Mouse (Mus musculus) lung, embryonic 14.5 days (tissue): ENCODE measurements around the gene Xylt1. TPM values are rescaled to one million over a fixed set of nuclear protein-coding genes. Genes with fewer than 3 reads are reported as not detected.

Experiments used
- ATAC-seq: fragments of 200-750 bp; cut with Nextera tagmentation; 2 replicates; pipeline ENCODE4 v1.8.0; 2017; ENCODE audit warnings: mild to moderate bottlenecking, moderate TSS enrichment, moderate library complexity; ENCODE audit not compliant: insufficient read depth
- DNase-seq: peaks from one replicate; pipeline ENCODE4 v3.0.0-alpha.2; 2015
- H3K27ac ChIP-seq: fragments of 300-500 bp; sonication (generic); 2 replicates; pipeline ENCODE4 v1.5.1; 2014; ENCODE audit warnings: low read depth, mild to moderate bottlenecking, moderate library complexity
- H3K27me3 ChIP-seq: fragments of 300-500 bp; sonication (generic); 2 replicates; pipeline ENCODE4 v1.6.1; 2014; ENCODE audit warnings: low read length, control low read depth; ENCODE audit not compliant: insufficient read depth
- H3K36me3 ChIP-seq: fragments of 300-500 bp; sonication (generic); 2 replicates; pipeline ENCODE4 v1.6.1; 2014; ENCODE audit warnings: control low read depth; ENCODE audit not compliant: insufficient read depth
- H3K4me1 ChIP-seq: fragments of 300-500 bp; sonication (generic); 2 replicates; pipeline ENCODE4 v1.6.1; 2014; ENCODE audit warnings: antibody characterized with exemption, control low read depth; ENCODE audit not compliant: insufficient read depth
- H3K4me2 ChIP-seq: fragments of 300-500 bp; sonication (generic); 2 replicates; pipeline ENCODE4 v1.6.1; 2014; ENCODE audit warnings: mild to moderate bottlenecking
- H3K4me3 ChIP-seq: fragments of 300-500 bp; sonication (generic); 2 replicates; pipeline ENCODE4 v1.5.1; 2014; ENCODE audit warnings: low read depth, low read length
- H3K9ac ChIP-seq: fragments of 300-500 bp; sonication (generic); 2 replicates; pipeline ENCODE4 v1.6.1; 2014
- H3K9me3 ChIP-seq: fragments of 300-500 bp; sonication (generic); 2 replicates; pipeline ENCODE4 v1.6.1; 2016; ENCODE audit warnings: low read depth, low read length, control low read depth
- CTCF ChIP-seq: IDR thresholded peaks from 2 replicates; pipeline ENCODE4 v1.5.1; 2016; ENCODE audit warnings: antibody characterized with exemption, low read depth
- WGBS: fragments of 180-500 bp; shearing (Covaris S2); extraction: QIAGEN DNeasy Blood & Tissue Kit; methylation state at CpG from one replicate; pipeline ENCODE4 v1.1.7; 2014; 5-methylcytosine and 5-hydroxymethylcytosine counted together
- polyA plus RNA-seq: library from polyadenylated mRNA; unstranded; fragments of >200 nt; fragmentation: Nextera tagmentation; extraction: Ambion mirVana; gene quantifications from 2 replicates; pipeline ENCODE4 v1.2.1, GENCODE M21; 2014

The Xylt1 gene
- polyA plus RNA-seq, 1 experiment from 2014 or later, result 1.0 TPM

DNA sequence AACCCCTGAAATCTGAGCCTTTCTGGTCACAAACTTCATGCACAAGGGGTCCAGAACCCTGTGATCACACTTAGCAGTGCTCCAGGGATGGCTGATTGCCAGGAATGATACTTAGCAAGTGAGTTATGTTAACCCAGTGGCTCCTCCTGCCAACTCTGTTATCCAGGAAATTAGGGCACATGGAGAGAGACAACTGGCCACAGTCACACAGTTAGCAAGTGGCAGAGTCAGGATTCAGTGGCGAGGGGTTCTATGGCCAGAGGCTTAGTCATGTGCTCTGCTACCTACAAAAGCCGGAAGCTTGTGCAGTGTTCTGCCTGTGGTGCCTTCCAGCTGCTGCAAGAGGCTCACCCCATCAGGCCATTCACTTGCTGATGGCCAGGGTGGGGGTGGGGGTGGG, 175.0 kb downstream of the Xylt1 start:
- Histone ChIP-seq H3K27ac (no peak overlapping the region), H3K4me3 (no peak overlapping the region), H3K4me2 (no peak overlapping the region), H3K4me1 (peaks cover 5% of the 10 kb centered on the region; the same call in 1 of the 2 replicates), H3K36me3 (no peaks in the 10 kb centered on the region), H3K9me3 (no peaks in the 10 kb centered on the region), H3K27me3 (no peaks in the 10 kb centered on the region), H3K9ac (no peak overlapping the region)
- peak; percentile 63 for ATAC-seq
- peak; percentile 70 for DNase-seq
- TF ChIP-seq CTCF, result no peak
- WGBS, result 27% methylated on average over 2 of the region's 2 CpGs

DNA sequence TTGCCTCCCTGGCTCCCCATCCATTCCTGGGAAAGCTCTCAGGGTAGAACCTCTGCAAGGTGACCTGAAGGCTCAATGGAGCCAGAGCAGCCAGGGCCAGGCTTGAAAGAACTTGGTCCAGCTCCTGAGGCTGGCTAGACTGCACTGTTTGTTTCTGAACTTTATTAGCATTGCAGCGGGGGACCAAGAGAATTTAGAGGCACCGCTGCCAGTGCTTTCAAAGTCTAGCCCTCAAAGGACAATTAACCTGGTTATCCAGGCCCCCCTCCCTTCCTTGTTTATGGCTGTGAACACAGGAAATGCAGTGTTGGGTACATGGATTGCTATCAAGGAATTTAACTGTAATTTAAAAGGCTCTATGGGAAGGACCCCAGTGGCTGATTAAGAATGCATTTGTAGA, 177.4 kb downstream of the Xylt1 start:
- ATAC-seq, result no peak

DNA sequence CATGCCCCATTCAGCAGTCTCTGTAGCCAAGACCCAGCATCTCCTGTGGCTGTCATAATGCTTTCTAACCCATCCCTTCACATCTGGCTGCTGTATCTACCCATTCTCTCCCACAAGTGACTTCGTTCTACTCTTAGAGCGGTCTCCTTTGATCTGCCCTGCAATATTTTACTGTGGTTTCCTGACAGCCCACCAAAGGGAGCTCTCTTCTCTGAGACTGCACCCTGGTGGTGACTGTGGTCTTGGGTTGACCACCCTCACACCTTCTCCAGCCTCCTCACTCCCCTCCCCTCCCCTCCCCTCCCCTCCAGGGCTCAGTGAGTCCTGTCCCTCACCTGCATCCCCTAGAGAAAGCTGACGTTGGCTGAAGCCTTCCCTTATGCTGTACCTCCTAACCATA, 178.3 kb downstream of the Xylt1 start:
- DNase-seq (no peak), ATAC-seq (no peak)
- Histone ChIP-seq H3K36me3 (no peaks in the 10 kb centered on the region), H3K4me2 (no peak overlapping the region), H3K4me1 (peaks cover 5% of the 10 kb centered on the region; the same call in 1 of the 2 replicates), H3K27me3 (no peaks in the 10 kb centered on the region), H3K4me3 (no peak overlapping the region), H3K9ac (no peak overlapping the region), H3K27ac (no peak overlapping the region), H3K9me3 (no peaks in the 10 kb centered on the region)
- WGBS, result 73% methylated on average over 3 of the region's 3 CpGs
- TF ChIP-seq CTCF, result no peak

More for the DNA sequence above, 177.4 kb downstream of the Xylt1 start:
- Histone ChIP-seq H3K4me2 (no peak overlapping the region), H3K4me3 (no peak overlapping the region), H3K9me3 (no peaks in the 10 kb centered on the region), H3K36me3 (no peaks in the 10 kb centered on the region), H3K4me1 (peaks cover 5% of the 10 kb centered on the region; the same call in 1 of the 2 replicates), H3K27me3 (no peaks in the 10 kb centered on the region), H3K9ac (no peak overlapping the region), H3K27ac (no peak overlapping the region)
- no peak for TF ChIP-seq CTCF
- 74% methylated on average over 2 of the region's 2 CpGs for WGBS
- DNase-seq, result no peak

DNA sequence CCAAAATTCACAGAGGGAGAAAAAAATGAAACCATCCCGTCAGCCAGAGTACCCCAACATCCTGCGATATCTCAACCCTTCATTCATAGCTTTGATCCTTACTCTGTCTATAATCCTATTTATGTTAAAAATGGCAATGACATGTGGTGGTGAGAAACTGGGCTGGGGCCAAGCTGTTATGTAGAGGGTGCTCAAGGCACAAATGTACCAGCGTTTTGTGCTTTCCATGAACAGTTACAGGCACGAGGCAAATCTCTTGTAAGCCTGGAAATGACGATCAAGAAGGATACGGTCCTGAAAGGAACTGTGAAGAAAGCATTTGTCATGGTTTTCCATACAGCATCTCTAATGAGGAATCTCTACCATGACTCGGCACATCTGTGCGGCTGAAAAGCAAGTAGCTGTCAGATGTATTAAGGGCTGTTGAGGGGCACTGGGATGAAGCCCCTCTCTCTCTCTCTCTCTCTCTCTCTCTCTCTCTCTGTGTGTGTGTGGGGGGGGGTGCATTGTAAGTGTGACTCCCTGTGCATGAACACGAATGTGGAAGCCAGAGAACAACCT, 183.2 kb downstream of the Xylt1 start:
- H3K4me1 ChIP-seq, result no peaks in the 10 kb centered on the region
- H3K4me3 ChIP-seq, result no peak overlapping the region
- no peaks in the 10 kb centered on the region for H3K36me3 ChIP-seq
- no peaks in the 10 kb centered on the region for H3K9me3 ChIP-seq
- no peak overlapping the region for H3K27ac ChIP-seq
- H3K4me2 ChIP-seq, result no peak overlapping the region
- ATAC-seq (no peak), DNase-seq (no peak)
- no peaks in the 10 kb centered on the region for H3K27me3 ChIP-seq
- 66% methylated on average over 9 of the region's 9 CpGs for WGBS
- no peak overlapping the region for H3K9ac ChIP-seq
- no peak for TF ChIP-seq CTCF

DNA sequence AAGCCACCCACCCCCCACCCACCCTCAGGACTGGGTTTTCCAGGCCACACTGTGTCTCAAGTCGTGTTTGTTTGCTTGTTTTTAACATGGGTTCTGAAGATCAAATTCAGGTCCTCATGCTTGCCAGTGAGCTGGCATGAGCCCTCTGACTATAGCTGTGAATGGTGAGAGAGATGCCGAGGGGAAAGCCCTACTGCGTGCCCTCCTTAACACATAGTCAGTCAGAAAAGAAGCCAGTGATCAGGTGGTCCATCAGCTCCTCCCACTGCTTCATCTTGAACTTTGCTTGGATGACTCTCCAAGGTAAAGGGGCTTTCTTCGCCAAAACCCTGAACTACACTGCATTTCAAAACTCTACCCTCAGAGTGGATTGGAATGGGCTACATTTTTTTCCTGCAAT, 183.8 kb downstream of the Xylt1 start:
- Histone ChIP-seq H3K4me3 (no peak overlapping the region), H3K4me1 (no peaks in the 10 kb centered on the region), H3K36me3 (no peaks in the 10 kb centered on the region), H3K9me3 (no peaks in the 10 kb centered on the region), H3K27me3 (no peaks in the 10 kb centered on the region), H3K9ac (no peak overlapping the region), H3K4me2 (no peak overlapping the region), H3K27ac (no peak overlapping the region)
- ATAC-seq (no peak), DNase-seq (no peak)
- WGBS, result 76% methylated on average over 4 of the region's 4 CpGs
- TF ChIP-seq CTCF, result no peak

DNA sequence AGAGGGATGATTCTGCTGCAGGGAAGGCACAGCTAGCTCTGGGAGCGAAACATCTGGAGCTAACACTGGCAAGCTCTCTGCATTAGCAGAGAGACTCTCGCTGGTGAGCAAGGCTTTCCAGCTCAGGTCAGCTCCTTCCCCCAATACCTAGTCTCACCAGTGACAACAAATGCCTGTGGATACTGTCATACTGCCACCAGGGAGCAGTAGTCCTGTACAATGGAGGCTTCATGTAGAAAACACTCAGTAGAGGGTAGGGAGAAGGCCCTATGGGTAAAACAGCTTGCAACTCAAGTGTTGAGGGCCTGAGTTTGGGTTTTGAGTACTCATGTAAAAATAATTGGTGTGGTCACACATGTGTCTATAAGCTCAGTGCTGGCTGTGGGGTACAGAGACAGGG, 185.3 kb downstream of the Xylt1 start:
- H3K4me3 ChIP-seq, result no peak overlapping the region
- no peaks in the 10 kb centered on the region for H3K9me3 ChIP-seq
- H3K27ac ChIP-seq, result no peak overlapping the region
- H3K9ac ChIP-seq, result no peak overlapping the region
- peak; percentile 21; the same call in 1 of the 2 replicates for TF ChIP-seq CTCF
- DNase-seq (no peak), ATAC-seq (no peak)
- no peaks in the 10 kb centered on the region for H3K4me1 ChIP-seq
- no peak overlapping the region for H3K4me2 ChIP-seq
- H3K27me3 ChIP-seq, result no peaks in the 10 kb centered on the region
- 67% methylated on average over 2 of the region's 2 CpGs for WGBS
- no peaks in the 10 kb centered on the region for H3K36me3 ChIP-seq

DNA sequence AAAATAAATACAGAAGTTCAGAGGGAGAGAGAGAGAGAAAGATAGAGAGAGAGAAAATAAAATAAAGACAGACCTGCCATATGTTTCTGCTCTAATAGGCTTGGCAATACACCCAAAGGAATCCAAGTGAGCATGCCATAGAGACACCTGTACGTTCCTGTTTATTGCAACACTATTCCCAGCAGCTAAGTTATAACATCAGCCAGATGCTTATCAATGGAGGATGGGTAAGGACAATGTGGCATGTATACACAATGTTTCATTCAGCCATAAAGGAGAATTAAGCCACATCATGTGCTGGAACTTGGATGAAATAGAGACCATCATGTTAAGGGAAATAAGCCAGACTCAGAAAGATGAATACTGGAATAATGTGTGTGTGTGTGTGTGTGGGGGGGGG, 186.1 kb downstream of the Xylt1 start:
- ATAC-seq, result no peak
- Histone ChIP-seq H3K27me3 (no peaks in the 10 kb centered on the region), H3K27ac (no peak overlapping the region), H3K4me1 (no peaks in the 10 kb centered on the region), H3K36me3 (no peaks in the 10 kb centered on the region), H3K9me3 (no peaks in the 10 kb centered on the region), H3K4me2 (no peak overlapping the region), H3K9ac (no peak overlapping the region), H3K4me3 (no peak overlapping the region)
- DNase-seq, result no peak
- 76% methylated on average over 1 of the region's 1 CpGs for WGBS
- TF ChIP-seq CTCF, result no peak

DNA sequence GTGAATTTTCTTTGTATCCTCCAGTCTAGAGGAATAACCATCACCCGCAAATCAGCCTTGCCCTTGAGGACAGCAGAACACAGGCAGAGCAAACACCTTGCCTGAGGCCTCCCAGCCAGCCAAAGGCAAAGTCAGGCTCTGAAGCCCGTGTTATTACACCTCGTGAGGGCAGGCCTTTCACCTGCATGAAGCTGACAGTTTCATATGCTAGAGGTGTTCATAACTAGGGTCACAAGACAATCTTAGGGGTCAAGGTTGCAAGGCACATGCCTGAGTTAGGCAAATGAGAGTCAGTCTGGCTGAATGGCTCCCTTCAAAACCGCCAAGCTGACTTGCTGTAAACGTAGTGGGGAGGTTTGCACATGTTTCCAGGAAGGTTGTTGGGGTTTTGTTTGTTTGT, 186.5 kb downstream of the Xylt1 start:
- Histone ChIP-seq H3K9me3 (no peaks in the 10 kb centered on the region), H3K4me2 (no peak overlapping the region), H3K4me1 (no peaks in the 10 kb centered on the region), H3K9ac (no peak overlapping the region), H3K4me3 (no peak overlapping the region), H3K36me3 (no peaks in the 10 kb centered on the region), H3K27me3 (no peaks in the 10 kb centered on the region), H3K27ac (no peak overlapping the region)
- WGBS, result 75% methylated on average over 5 of the region's 5 CpGs
- ATAC-seq, result no peak
- no peak for DNase-seq
- TF ChIP-seq CTCF, result no peak
